Mouse (Mus musculus) embryonic fibroblast, embryonic 13.5 days (primary cell): Measurements from ENCODE around the gene Ect2l. TPM values are rescaled to one million over a fixed set of nuclear protein-coding genes. Genes with fewer than 3 reads are reported as not detected.

Source experiments
- H3K27ac ChIP-seq: 2 replicates; pipeline ENCODE4 v1.5.1; 2012; ENCODE audit warnings: low read length, control low read depth, inconsistent platforms; ENCODE audit not compliant: insufficient read depth
- H3K4me1 ChIP-seq: 2 replicates; pipeline ENCODE4 v1.6.1; 2011; ENCODE audit warnings: low read length; ENCODE audit not compliant: control insufficient read depth, insufficient read depth
- H3K4me3 ChIP-seq: 2 replicates; pipeline ENCODE4 v1.5.1; 2011; ENCODE audit warnings: mild to moderate bottlenecking, control low read depth, low read length; ENCODE audit not compliant: insufficient read depth
- CTCF ChIP-seq: IDR thresholded peaks from 2 replicates; pipeline ENCODE4 v1.5.1; 2011; ENCODE audit warnings: mild to moderate bottlenecking, control low read depth, low read length, moderate library complexity, borderline replicate concordance; ENCODE audit not compliant: insufficient read depth
- POLR2A ChIP-seq: IDR thresholded peaks from 2 replicates; pipeline ENCODE4 v1.6.1; 2011; ENCODE audit warnings: low read depth, mild to moderate bottlenecking, control low read depth, low read length, moderate library complexity
- polyA plus RNA-seq: library from polyadenylated mRNA; stranded (reverse); fragments of >200 nt; gene quantifications from 2 replicates; pipeline ENCODE4 v1.2.4, GENCODE M21; 2011; ENCODE audit warnings: low read depth; ENCODE audit not compliant: missing spikeins, insufficient read length

Ect2l gene
- polyA plus RNA-seq, result not detected in 2 replicates

DNA sequence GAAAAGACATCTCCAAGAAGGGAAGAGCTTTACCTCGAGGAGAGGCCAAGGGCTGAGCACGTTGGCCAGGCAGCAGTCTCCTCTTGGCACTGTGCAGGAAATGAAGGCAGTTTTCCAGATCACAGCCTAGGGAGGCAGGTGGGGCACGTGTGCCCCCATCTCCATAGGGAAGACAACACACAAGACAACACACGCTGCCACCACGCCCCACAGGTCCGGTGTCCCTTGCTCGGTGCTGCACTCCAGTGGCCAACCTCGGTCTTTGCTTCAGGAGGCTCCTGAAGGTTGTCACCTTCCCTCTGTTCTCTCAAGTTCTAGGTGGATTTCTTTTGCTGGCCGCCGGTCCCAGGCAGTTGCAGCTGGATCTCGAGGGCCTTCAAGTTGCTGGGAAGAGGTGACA lies at the start of gene Ect2l:
TSS of gene Ect2l (minus strand) at position 165 of the 400 bp plus-strand sequence.
- Histone ChIP-seq H3K4me3 (no peak within 1 kb of the TSS), H3K4me1 (no peaks in the 10 kb centered on the region), H3K27ac (no peak within 1 kb of the TSS)
- TF ChIP-seq POLR2A (no peak), CTCF (peak; percentile 75; the same call in 1 of the 2 replicates)

DNA sequence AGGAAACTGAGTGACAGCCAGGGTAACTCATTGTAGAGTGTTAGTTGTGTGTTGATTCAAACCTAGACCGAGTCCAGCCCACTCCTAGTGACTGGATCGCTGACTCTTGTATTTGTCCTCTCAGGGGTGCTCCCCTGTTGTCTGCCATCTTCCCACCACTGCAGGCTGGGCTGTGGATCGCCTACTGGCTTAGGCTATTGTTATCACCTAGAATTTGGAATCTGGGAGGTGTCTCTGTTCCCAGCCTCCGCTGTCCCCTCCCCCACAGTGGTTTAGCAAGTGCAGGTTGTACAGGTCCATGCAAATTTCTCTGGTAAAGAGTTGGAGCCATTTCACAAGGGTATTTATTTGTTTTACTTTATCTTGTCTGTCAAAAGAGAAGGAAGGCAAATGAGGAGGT lies 40.7 kb upstream of the Ect2l start:
- Histone ChIP-seq H3K27ac (no peak overlapping the region), H3K4me3 (no peak overlapping the region), H3K4me1 (no peaks in the 10 kb centered on the region)
- TF ChIP-seq POLR2A, result no peak
- TF ChIP-seq CTCF, result no peak

DNA sequence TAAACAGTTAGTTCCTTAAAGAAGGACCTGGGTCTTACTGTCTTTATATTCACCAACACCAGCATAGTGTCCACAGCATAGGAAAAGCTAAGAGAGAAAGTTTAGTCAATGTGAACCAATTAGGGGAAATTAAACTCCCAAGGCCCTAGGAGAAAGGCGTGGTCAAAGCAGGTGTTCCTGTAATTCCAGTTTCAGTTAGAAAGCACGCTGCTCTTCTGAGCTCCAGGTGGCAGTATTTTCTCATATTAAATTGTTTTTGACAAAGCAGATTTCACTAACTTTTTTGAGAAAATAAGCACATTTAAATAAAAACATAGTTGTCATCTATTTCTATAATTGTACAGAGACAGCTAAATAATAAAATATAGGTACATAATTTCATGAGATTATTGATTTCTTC lies 32.9 kb upstream of the Ect2l start:
- Histone ChIP-seq H3K4me3 (no peak overlapping the region), H3K4me1 (no peaks in the 10 kb centered on the region), H3K27ac (no peak overlapping the region)
- no peak for TF ChIP-seq POLR2A
- TF ChIP-seq CTCF, result no peak

DNA sequence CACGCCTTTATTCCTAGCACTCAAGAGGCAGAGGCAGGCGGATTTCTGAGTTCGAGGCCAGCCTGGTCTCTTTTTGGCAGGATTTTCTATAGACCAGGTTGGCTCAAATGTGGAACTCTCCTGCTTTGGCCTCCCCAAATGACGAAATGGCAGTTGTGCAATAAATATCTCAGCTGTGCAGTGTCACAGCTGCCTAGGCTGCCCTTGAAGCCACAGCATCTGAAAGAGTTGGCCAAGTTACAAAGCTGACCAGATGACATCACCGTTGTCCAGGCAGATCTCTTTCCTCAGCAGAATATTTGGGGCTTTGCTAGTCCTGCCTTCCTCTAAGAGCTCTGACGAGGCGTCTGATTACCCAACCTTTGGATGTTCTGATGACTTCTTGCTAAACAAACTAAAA lies 26.5 kb upstream of the Ect2l start:
- Histone ChIP-seq H3K4me1 (no peaks in the 10 kb centered on the region), H3K27ac (no peak overlapping the region), H3K4me3 (no peak overlapping the region)
- TF ChIP-seq CTCF, result no peak
- no peak for TF ChIP-seq POLR2A

DNA sequence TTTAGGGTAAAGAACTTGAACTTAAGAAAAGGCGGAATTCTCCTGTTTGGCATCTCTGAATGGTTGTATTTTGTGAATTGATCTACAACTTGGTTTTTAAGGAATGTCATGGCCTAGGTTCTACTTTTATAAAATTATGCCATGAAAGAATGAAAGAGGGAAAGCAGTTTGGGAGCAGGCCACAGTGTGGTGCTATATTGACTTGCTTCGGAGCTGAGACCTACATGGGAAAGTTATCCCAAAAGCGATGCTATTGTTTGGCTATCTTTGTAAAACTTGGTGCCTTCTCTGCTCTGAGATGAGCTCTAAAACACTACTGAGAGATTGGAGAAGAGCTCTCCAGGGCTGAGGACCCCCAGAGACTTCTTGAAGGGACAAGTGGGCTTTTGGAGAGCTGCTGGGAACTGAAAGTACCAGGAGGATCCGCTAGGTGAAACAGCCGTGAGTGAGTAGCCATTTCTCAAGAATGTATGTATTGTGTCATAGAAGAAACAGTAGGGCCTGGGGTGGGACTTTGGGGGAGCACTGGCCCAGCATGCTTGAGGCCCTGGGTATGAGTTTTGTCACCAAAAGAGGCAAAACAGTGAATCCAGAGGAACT lies 25.7 kb upstream of the Ect2l start:
- TF ChIP-seq POLR2A (no peak), CTCF (no peak)

DNA sequence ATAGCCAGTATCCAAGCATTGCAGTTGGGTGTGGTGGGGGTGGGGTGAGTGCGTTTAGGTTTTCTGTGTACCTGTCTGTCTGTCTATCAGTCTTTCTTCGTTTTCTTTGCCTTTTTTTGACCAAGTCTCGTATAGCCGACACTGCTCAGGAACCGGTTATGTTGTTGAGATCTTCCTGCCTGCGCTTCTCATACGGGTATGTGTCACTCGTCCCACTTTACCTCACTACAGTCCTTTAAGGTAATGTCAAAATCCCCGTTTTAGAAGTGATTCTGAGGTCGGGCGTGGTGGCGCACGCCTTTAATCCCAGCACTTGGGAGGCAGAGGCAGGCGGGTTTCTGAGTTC lies 24.7 kb upstream of the Ect2l start:
- Histone ChIP-seq H3K4me1 (no peaks in the 10 kb centered on the region), H3K4me3 (peak overlapping the region; percentile 77), H3K27ac (no peak overlapping the region)
- peak; percentile 57 for TF ChIP-seq POLR2A
- TF ChIP-seq CTCF, result no peak

More for the DNA sequence above, 25.7 kb upstream of the Ect2l start:
- H3K27ac ChIP-seq, result no peak overlapping the region
- no peak overlapping the region for H3K4me3 ChIP-seq
- H3K4me1 ChIP-seq, result no peaks in the 10 kb centered on the region

DNA sequence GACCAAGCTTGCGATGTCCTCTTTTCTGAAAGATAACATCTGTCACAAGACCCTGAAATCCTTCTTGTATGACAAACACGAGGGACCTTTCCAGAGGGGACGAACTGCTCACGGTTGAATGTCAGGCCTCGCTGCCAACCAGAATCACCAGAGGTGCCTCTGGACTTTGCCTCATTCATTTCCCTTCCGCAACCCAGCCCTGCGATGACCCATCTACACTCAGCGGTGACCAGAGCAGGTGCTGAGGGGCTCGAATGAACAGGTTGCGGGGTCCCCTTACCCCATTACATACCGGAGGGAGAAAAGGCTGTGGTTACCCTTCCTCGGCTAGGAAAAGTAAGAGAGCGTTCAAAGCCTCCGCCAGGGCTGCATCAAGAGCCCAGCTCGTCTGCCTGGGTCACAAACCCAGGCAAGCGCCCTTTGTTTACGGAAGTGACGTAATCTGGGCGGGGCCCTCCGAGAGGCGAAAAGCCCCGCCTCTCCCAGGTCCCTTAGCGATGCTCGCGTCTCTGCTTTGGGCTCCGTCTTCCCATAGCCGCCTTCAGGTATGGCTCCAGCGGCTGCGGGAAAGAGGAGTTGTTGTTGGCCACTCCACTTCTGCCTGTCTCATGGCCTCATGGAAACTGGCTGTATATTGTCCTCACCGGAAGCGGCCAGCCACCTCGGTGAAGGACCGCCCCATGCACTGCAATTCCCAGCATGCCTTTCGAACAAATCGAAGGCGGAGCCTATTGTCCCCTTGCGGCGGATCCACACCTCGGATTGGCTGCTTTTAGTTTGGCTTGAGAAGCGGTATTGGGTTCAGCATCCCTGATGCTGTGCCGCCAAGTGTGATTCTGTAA lies 24.1 kb upstream of the Ect2l start, which contains the start of gene Ccdc28a:
TSS of gene Ccdc28a (minus strand) at position 439 of the 842 bp plus-strand sequence.
- peak; percentile 71 for TF ChIP-seq POLR2A
- TF ChIP-seq CTCF, result no peak
- H3K4me3 ChIP-seq, result peak within 1 kb of the TSS; percentile 77
- no peak within 1 kb of the TSS for H3K27ac ChIP-seq
- H3K4me1 ChIP-seq, result no peaks in the 10 kb centered on the region

DNA sequence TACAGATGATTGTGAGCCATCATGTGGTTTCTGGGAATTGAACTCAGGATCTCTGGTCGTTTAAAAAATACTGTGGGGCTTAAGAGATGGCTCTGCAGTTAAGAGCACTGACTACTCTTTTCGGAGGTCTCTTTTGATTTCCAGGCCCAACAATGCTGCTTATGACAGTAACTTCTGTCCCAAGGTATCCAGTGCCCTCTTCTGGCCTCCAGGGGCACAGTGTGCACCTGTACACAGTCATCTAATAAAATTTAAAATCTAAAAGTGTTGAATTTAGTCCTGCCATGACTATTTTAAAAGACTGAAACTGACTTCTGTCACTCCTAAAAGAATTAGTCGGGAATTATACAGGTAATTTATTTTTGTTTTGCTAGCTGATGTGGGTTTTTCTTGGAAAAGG lies 23.2 kb upstream of the Ect2l start:
- no peaks in the 10 kb centered on the region for H3K4me1 ChIP-seq
- no peak for TF ChIP-seq POLR2A
- peak; percentile 26; the same call in 1 of the 2 replicates for TF ChIP-seq CTCF
- no peak overlapping the region for H3K4me3 ChIP-seq
- H3K27ac ChIP-seq, result no peak overlapping the region

DNA sequence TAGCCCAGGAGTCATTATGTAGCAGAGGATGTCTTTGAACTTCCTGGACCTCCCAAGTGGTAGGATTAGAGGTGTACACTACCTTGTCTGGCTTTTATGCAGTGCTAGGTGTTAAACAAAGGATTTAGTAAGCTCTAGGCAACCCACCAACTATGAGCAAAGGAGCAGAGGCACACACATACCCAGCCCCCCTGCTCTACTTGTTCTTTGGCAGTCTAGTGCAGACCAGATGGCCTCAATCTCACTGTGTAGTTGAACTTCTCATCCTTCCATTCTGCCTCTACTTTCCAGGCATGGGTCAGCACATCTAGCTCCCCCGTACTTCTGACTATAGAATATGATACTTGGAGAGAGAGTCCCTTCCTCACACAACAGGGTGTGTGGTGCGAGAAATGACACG lies 13.7 kb upstream of the Ect2l start:
- Histone ChIP-seq H3K27ac (no peak overlapping the region), H3K4me1 (no peaks in the 10 kb centered on the region), H3K4me3 (no peak overlapping the region)
- TF ChIP-seq POLR2A, result no peak
- TF ChIP-seq CTCF, result no peak

DNA sequence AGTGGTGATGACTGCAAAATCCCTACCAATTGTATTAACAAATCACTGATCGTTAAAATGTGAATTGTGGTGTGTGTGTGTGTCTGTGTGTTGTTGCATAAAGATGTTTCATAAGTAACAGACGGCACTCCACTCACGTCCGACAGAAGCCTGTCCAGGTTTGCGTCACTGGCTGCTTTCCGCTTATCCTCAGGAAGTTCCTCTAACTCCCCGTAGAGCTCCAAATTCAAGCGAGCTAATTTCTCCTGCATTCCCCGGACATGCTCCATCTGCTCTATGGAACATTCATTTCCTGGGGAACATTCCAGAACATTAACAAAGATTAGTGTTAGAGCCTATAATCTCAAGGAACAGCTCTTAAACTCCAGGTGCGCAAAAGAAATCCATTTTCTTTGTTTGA lies 8.7 kb upstream of the Ect2l start:
- Histone ChIP-seq H3K27ac (no peak overlapping the region), H3K4me3 (no peak overlapping the region), H3K4me1 (no peaks in the 10 kb centered on the region)
- no peak for TF ChIP-seq CTCF
- no peak for TF ChIP-seq POLR2A
